Mouse (Mus musculus): Measurements from ENCODE around the gene Zfp980. TPM values are rescaled to one million over a fixed set of nuclear protein-coding genes. Genes with fewer than 3 reads are reported as not detected.

Zfp980 gene
- not detected for polyA plus RNA-seq (2014; fragmentation: Illumina TruSeq; extraction: RNeasy Lipid Tissue Mini Kit (QIAGEN cat#74804); ENCODE audit: low replicate concordance)

GRCm38 (mm10) chr4:145670385-145670784 lies at the start of gene Zfp980:
Zfp980 (plus strand) TSS chr4:145670685.

Other genes starting within 250 kb of the Zfp980 start
- 0.45 TPM for gene Zfp990, start 159.9 kb upstream of the Zfp980 start, polyA plus RNA-seq (2014; fragmentation: Illumina TruSeq; extraction: RNeasy Lipid Tissue Mini Kit (QIAGEN cat#74804); ENCODE audit: low replicate concordance)
- 22.8 TPM for gene Gm13212, start 85.5 kb upstream of the Zfp980 start, polyA plus RNA-seq (2014; fragmentation: Illumina TruSeq; extraction: RNeasy Lipid Tissue Mini Kit (QIAGEN cat#74804); ENCODE audit: low replicate concordance)
- gene Zfp986, start 198.1 kb downstream of the Zfp980 start, polyA plus RNA-seq (2014; fragmentation: Illumina TruSeq; extraction: RNeasy Lipid Tissue Mini Kit (QIAGEN cat#74804); ENCODE audit: low replicate concordance): not detected

All from small intestine, adult 10 weeks (tissue).